Mouse (Mus musculus) liver, embryonic 13.5 days (tissue): Measurements from ENCODE around the gene Chp1. TPM values are rescaled to one million over a fixed set of nuclear protein-coding genes. Genes with fewer than 3 reads are reported as not detected.

ENCODE experiments used
- polyA plus RNA-seq: library from polyadenylated mRNA; unstranded; fragments of >200 nt; fragmentation: Nextera tagmentation; extraction: Ambion mirVana; gene quantifications from 2 replicates; pipeline ENCODE4 v1.2.1, GENCODE M21; 2015

The Chp1 gene
- polyA plus RNA-seq, 1 experiment from 2014 or later = 47.3 TPM

Other genes starting within 250 kb of the Chp1 start
- 1.7 and 1.9 TPM in 2 replicates for gene Dll4, start 221.9 kb upstream of the Chp1 start, polyA plus RNA-seq
- gene Chac1, start 196.5 kb upstream of the Chp1 start, polyA plus RNA-seq = 1.0 and 2.0 TPM in 2 replicates
- gene Ino80, start 70.0 kb upstream of the Chp1 start, polyA plus RNA-seq = 2.0 TPM in 2 replicates
- 0.35 and 0.38 TPM in 2 replicates for gene Exd1, start 70 bp upstream of the Chp1 start, polyA plus RNA-seq
- gene Nusap1, start 70.6 kb downstream of the Chp1 start, polyA plus RNA-seq = 90.6 and 119 TPM in 2 replicates
- 42.8 and 50.4 TPM in 2 replicates for gene Oip5, start 70.8 kb downstream of the Chp1 start, polyA plus RNA-seq
- gene Ndufaf1, start 115.1 kb downstream of the Chp1 start, polyA plus RNA-seq = 44.6 and 52.0 TPM in 2 replicates
- 18.3 and 23.8 TPM in 2 replicates for gene Rtf1, start 127.4 kb downstream of the Chp1 start, polyA plus RNA-seq
- 2.3 and 2.9 TPM in 2 replicates for gene Itpka, start 194.6 kb downstream of the Chp1 start, polyA plus RNA-seq
- 0.08 TPM in 1 of 2 replicates, not detected in the other for gene Ltk, start 212.7 kb downstream of the Chp1 start, polyA plus RNA-seq
- 10.2 and 11.9 TPM in 2 replicates for gene Rpap1, start 239.8 kb downstream of the Chp1 start, polyA plus RNA-seq